Mouse (Mus musculus) kidney, embryonic 15.5 days (tissue): ENCODE measurements around the gene Nat9. TPM values are rescaled to one million over a fixed set of nuclear protein-coding genes. Genes with fewer than 3 reads are reported as not detected.

ENCODE experiments used
- ATAC-seq: fragments of 200-750 bp; cut with Nextera tagmentation; replicated peaks from 2 replicates; pipeline ENCODE4 v1.8.0; 2017; ENCODE audit warnings: moderate TSS enrichment; ENCODE audit not compliant: low FRiP score
- H3K27ac ChIP-seq: fragments of 300-500 bp; sonication (generic); 2 replicates; pipeline ENCODE4 v1.5.1; 2015; ENCODE audit warnings: mild to moderate bottlenecking, inconsistent platforms
- H3K27me3 ChIP-seq: fragments of 300-500 bp; sonication (generic); 2 replicates; pipeline ENCODE4 v1.6.1; 2015; ENCODE audit warnings: inconsistent platforms
- H3K36me3 ChIP-seq: fragments of 300-500 bp; sonication (generic); 2 replicates; pipeline ENCODE4 v1.6.1; 2015; ENCODE audit warnings: inconsistent platforms
- H3K4me1 ChIP-seq: fragments of 300-500 bp; sonication (generic); 2 replicates; pipeline ENCODE4 v1.6.1; 2015; ENCODE audit warnings: inconsistent platforms
- H3K4me2 ChIP-seq: fragments of 300-500 bp; sonication (generic); 2 replicates; pipeline ENCODE4 v1.6.1; 2015; ENCODE audit warnings: moderate library complexity, mild to moderate bottlenecking, inconsistent platforms
- H3K4me3 ChIP-seq: fragments of 300-500 bp; sonication (generic); replicated peaks from 2 replicates; pipeline ENCODE4 v1.5.1; 2015; ENCODE audit warnings: mild to moderate bottlenecking, inconsistent platforms
- H3K9ac ChIP-seq: fragments of 300-500 bp; sonication (generic); 2 replicates; pipeline ENCODE4 v1.6.1; 2015; ENCODE audit warnings: mild to moderate bottlenecking, inconsistent platforms
- H3K9me3 ChIP-seq: fragments of 300-500 bp; sonication (generic); replicated peaks from 2 replicates; pipeline ENCODE4 v1.6.1; 2016; ENCODE audit warnings: inconsistent platforms
- WGBS: fragments of 180-500 bp; shearing (Covaris S2); methylation state at CpG from one replicate; pipeline ENCODE4 v1.1.7; 2015; ENCODE audit warnings: mixed read lengths; 5-methylcytosine and 5-hydroxymethylcytosine counted together
- polyA plus RNA-seq: library from polyadenylated mRNA; unstranded; fragments of >200 nt; fragmentation: Nextera tagmentation; extraction: Ambion mirVana; gene quantifications from 2 replicates; pipeline ENCODE4 v1.2.1, GENCODE M21; 2015

Nat9 gene
- polyA plus RNA-seq, 1 experiment from 2014 or later = 21.5 TPM

- Histone ChIP-seq H3K4me1 (peaks cover 27% of the 10 kb centered on the region), H3K36me3 (peaks cover 5% of the 10 kb centered on the region; the same call in 1 of the 2 replicates), H3K9me3 (no peaks in the 10 kb centered on the region), H3K4me2 (peak within 1 kb of the TSS; percentile 94), H3K27me3 (no peaks in the 10 kb centered on the region), H3K27ac (peak within 1 kb of the TSS; percentile 87), H3K4me3 (peak within 1 kb of the TSS; percentile 59), H3K9ac (peak within 1 kb of the TSS; percentile 66)
- peak; percentile 93 for ATAC-seq
- WGBS = under 1% methylated on average over 39 of the region's 39 CpGs
Measured at GRCm38 (mm10) chr11:115187224-115187639, 427 bp downstream of the Nat9 start, which contains the start of gene Tmem104. Tmem104 (plus strand) TSS chr11:115187487.

- no peak overlapping the region for H3K4me2 ChIP-seq
- H3K9me3 ChIP-seq = no peaks in the 10 kb centered on the region
- 46% methylated on average over 4 of the region's 4 CpGs for WGBS
- peaks cover 23% of the 10 kb centered on the region for H3K4me1 ChIP-seq
- no peak overlapping the region for H3K9ac ChIP-seq
- no peak overlapping the region for H3K27ac ChIP-seq
- no peak for ATAC-seq
- H3K27me3 ChIP-seq = no peaks in the 10 kb centered on the region
- peaks cover 20% of the 10 kb centered on the region for H3K36me3 ChIP-seq
- H3K4me3 ChIP-seq = no peak overlapping the region
Measured at GRCm38 (mm10) chr11:115184973-115185372, 2.7 kb downstream of the Nat9 start.

DNA sequence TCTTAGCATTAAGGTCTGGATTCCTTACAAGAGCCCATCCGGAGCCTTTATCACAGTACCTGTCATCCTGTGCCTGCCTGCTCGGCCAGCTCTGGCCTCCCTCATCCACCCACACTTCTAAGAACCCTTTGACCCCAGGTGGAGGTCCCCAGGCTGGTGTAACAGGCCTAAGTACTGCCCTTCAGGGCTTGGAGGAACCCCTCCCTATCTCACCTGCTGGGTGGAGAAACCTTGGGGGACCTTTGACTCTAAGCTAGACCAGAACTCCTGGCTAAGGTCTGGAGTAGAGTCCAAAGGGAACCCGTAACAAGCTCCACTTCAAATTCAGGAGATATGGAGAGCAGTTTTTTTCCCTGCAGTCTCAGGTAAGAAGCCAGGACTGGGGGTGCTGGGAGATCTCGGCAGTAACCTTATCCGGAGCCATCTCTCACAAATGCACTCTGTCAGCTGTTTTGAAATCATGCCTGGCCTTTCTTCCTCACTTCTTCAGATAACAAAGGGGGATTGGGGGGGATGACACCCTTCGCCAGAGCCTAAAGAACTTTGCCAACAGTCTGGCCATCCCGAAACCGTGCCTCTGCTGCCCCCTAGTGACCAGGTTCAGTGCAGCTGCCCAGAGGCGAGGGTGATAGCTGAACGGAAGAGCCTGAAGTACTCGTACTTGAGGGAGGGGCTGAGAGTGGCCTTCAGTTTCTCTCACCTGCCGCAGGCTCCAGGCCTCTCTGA lies 5.6 kb downstream of the Nat9 start:
- ATAC-seq = no peak
- Histone ChIP-seq H3K4me3 (no peak overlapping the region), H3K9me3 (no peaks in the 10 kb centered on the region), H3K9ac (no peak overlapping the region), H3K27me3 (no peaks in the 10 kb centered on the region), H3K4me2 (no peak overlapping the region), H3K27ac (0 out of 2 replicates have a peak overlapping the region, but pooled peaks have one; percentile 2), H3K4me1 (peaks cover 42% of the 10 kb centered on the region), H3K36me3 (peaks cover 34% of the 10 kb centered on the region)
- 21% methylated on average over 12 of the region's 12 CpGs for WGBS

GRCm38 (mm10) chr11:115179881-115180280 lies 7.8 kb downstream of the Nat9 start:
- Histone ChIP-seq H3K27me3 (no peaks in the 10 kb centered on the region), H3K36me3 (peaks cover 34% of the 10 kb centered on the region), H3K9ac (no peak overlapping the region), H3K4me3 (no peak overlapping the region), H3K9me3 (no peaks in the 10 kb centered on the region), H3K4me1 (peaks cover 52% of the 10 kb centered on the region), H3K27ac (no peak overlapping the region), H3K4me2 (no peak overlapping the region)
- ATAC-seq = no peak
- 83% methylated on average over 6 of the region's 6 CpGs for WGBS

DNA sequence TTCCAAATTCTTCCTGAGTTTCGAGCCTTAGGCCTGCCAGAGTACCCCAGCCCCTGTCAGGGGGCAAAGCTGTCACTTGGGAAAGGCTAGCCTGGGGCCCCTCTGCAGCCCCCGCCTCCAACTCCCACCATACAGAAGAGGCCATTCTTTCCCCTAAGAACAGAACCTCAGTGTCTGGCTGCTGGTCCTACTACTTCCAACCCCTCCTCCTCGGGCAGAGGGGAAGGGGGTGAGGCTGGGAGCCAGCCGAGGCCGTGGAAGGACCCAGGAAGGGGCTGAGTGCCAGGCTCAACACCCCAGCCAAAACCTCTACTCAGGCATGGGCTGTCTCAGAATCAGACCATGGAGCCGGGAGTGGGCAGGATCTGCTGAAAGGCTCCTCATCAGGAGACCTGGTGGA lies 8.5 kb downstream of the Nat9 start:
- peaks cover 34% of the 10 kb centered on the region for H3K36me3 ChIP-seq
- no peaks in the 10 kb centered on the region for H3K27me3 ChIP-seq
- no peak overlapping the region for H3K4me2 ChIP-seq
- H3K27ac ChIP-seq = no peak overlapping the region
- ATAC-seq = no peak
- H3K9me3 ChIP-seq = no peaks in the 10 kb centered on the region
- WGBS = 78% methylated on average over 6 of the region's 6 CpGs
- H3K4me1 ChIP-seq = peaks cover 59% of the 10 kb centered on the region
- no peak overlapping the region for H3K9ac ChIP-seq
- no peak overlapping the region for H3K4me3 ChIP-seq

DNA sequence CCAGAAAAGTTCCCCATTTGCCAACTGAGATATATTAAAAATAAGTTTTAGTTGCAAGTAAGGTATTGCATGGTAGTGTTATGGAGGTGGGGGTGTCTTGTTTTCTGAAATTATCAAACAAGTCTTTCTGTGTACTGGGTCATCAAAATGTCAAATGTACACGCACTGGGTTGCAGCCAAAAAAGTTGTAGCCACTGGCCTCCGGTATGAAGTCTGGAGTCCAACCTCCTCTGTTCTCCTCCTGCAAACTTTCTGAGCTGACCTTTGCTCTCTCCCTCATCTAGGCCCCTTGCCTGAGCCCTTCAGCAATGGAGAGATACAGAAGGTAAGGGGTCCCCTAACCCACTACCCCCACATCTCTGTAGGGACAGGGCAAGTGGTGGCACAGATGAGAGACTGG lies 8.9 kb downstream of the Nat9 start:
- Histone ChIP-seq H3K36me3 (peaks cover 34% of the 10 kb centered on the region), H3K9me3 (no peaks in the 10 kb centered on the region), H3K27me3 (no peaks in the 10 kb centered on the region), H3K9ac (no peak overlapping the region), H3K27ac (peak overlapping the region; percentile 82; the same call in 1 of the 2 replicates), H3K4me1 (peaks cover 63% of the 10 kb centered on the region), H3K4me2 (no peak overlapping the region), H3K4me3 (no peak overlapping the region)
- 67% methylated on average over 2 of the region's 2 CpGs for WGBS
- no peak for ATAC-seq

DNA sequence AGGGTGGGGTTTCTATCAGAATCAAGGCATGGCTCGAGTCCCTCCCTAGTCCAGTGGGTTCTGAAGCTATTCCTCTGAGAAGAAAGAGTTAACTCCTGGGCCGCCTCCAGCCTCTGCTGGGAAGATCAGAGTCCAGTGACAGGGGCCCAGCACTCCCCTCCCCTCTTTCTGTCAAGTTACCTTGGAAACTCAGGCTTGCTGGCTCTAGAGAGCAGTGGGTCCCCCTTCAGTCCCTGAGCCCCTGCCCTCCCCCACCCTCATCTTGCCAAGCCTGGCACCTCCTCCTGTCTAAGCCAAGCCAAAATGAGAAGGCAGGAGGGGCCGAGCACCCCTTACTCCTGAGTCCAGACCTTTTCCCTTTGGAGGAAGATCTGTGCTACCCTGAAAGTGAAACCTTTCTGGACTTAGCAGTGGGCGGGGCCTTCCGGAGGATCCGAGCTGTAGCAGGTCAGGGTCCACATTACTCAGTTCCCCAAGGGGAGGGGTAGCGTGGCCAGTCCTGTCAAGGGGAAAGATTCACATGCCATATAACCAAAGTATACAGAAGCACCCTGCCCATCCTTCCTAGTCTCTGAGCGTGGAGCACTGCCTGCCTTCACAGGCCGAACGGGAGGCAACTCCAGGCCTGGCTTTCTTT lies 10.0 kb downstream of the Nat9 start:
- 26% methylated on average over 10 of the region's 10 CpGs for WGBS
- H3K4me1 ChIP-seq = peaks cover 74% of the 10 kb centered on the region
- peak overlapping the region; percentile 82 for H3K27ac ChIP-seq
- peaks cover 34% of the 10 kb centered on the region for H3K36me3 ChIP-seq
- ATAC-seq = peak; percentile 50
- H3K9me3 ChIP-seq = no peaks in the 10 kb centered on the region
- 0 out of 2 replicates have a peak overlapping the region, but pooled peaks have one; percentile 12 for H3K4me3 ChIP-seq
- H3K4me2 ChIP-seq = peak overlapping the region; percentile 48
- 0 out of 2 replicates have a peak overlapping the region, but pooled peaks have one; percentile 31 for H3K9ac ChIP-seq
- no peaks in the 10 kb centered on the region for H3K27me3 ChIP-seq

GRCm38 (mm10) chr11:115176399-115177190 lies 11.1 kb downstream of the Nat9 start:
- peaks cover 82% of the 10 kb centered on the region for H3K4me1 ChIP-seq
- H3K9ac ChIP-seq = no peak overlapping the region
- peak overlapping the region; percentile 48 for H3K4me2 ChIP-seq
- ATAC-seq = no peak
- 52% methylated on average over 24 of the region's 24 CpGs for WGBS
- peak overlapping the region; percentile 82 for H3K27ac ChIP-seq
- H3K36me3 ChIP-seq = peaks cover 31% of the 10 kb centered on the region
- H3K27me3 ChIP-seq = no peaks in the 10 kb centered on the region
- H3K9me3 ChIP-seq = no peaks in the 10 kb centered on the region
- no peak overlapping the region for H3K4me3 ChIP-seq

GRCm38 (mm10) chr11:115173549-115174339 lies 13.9 kb downstream of the Nat9 start:
- Histone ChIP-seq H3K27ac (peak overlapping the region; percentile 84), H3K4me2 (peak overlapping the region; percentile 36), H3K4me3 (no peak overlapping the region), H3K36me3 (0 out of 2 replicates have a peak, but pooled peaks cover 2% of the 10 kb centered on the region), H3K9ac (0 out of 2 replicates have a peak overlapping the region, but pooled peaks have one; percentile 21), H3K4me1 (peaks cover 83% of the 10 kb centered on the region), H3K27me3 (no peaks in the 10 kb centered on the region), H3K9me3 (no peaks in the 10 kb centered on the region)
- 19% methylated on average over 16 of the region's 16 CpGs for WGBS
- ATAC-seq = peak; percentile 12; the same call in 1 of the 2 replicates

DNA sequence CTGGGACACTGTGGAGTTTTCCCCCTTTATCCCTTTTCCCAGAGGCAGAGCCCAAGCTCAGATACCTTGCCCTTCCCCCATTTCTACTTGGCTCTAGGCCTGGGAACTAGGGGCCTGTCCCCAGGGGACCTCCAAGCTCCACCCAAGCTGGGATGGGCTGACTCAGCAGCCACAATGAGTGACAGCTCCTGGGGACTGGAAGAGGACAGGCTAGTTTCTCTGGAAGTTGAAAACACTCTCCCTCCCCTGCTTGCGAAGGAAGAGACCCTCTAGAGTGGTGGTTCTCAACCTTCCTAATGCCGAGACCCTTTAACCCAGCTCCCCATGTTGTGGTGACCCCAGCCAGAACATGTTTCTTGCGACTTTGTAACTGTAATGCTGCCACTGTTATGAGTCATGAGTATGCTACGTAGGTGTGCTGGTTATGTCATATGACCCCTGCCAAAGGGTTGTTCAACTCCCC lies 14.8 kb downstream of the Nat9 start:
- WGBS = 35% methylated on average over 4 of the region's 4 CpGs
- H3K27me3 ChIP-seq = no peaks in the 10 kb centered on the region
- no peak overlapping the region for H3K9ac ChIP-seq
- no peaks in the 10 kb centered on the region for H3K9me3 ChIP-seq
- no peaks in the 10 kb centered on the region for H3K36me3 ChIP-seq
- peaks cover 77% of the 10 kb centered on the region for H3K4me1 ChIP-seq
- peak overlapping the region; percentile 36; the same call in 1 of the 2 replicates for H3K4me2 ChIP-seq
- H3K27ac ChIP-seq = peak overlapping the region; percentile 84
- H3K4me3 ChIP-seq = no peak overlapping the region
- ATAC-seq = peak; percentile 23; the same call in 1 of the 2 replicates

DNA sequence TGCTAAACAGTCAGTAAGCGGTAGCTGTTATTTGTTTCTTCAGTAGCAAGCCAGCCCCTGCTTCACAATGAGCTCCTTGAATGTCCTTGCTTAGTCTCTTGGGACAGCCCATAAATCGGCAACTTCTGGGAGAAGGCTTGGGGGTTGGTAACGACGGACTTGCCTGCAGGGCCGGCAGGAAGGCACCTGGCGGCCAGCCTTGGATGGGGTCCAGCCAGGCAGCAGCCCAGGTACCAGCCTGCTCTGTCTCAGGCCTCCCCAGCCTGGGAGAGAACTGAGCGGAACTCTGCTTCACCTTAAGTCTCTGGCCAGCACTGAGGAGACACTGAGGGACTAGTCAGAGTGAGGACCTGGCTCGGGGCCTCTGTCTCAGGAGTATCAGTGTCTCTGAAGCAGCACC lies 16.5 kb downstream of the Nat9 start:
- Histone ChIP-seq H3K9me3 (no peaks in the 10 kb centered on the region), H3K27me3 (no peaks in the 10 kb centered on the region), H3K27ac (peak overlapping the region; percentile 34; the same call in 1 of the 2 replicates), H3K36me3 (no peaks in the 10 kb centered on the region), H3K9ac (no peak overlapping the region), H3K4me3 (no peak overlapping the region), H3K4me2 (no peak overlapping the region), H3K4me1 (peaks cover 72% of the 10 kb centered on the region)
- ATAC-seq = no peak
- 36% methylated on average over 8 of the region's 8 CpGs for WGBS
